Mouse (Mus musculus): Measurements from ENCODE around the gene Zdhhc14. TPM values are rescaled to one million over a fixed set of nuclear protein-coding genes. Genes with fewer than 3 reads are reported as not detected.

The Zdhhc14 gene
- total RNA-seq, 2 experiments from 2014 or later = 2.0 to 4.3 TPM

DNA sequence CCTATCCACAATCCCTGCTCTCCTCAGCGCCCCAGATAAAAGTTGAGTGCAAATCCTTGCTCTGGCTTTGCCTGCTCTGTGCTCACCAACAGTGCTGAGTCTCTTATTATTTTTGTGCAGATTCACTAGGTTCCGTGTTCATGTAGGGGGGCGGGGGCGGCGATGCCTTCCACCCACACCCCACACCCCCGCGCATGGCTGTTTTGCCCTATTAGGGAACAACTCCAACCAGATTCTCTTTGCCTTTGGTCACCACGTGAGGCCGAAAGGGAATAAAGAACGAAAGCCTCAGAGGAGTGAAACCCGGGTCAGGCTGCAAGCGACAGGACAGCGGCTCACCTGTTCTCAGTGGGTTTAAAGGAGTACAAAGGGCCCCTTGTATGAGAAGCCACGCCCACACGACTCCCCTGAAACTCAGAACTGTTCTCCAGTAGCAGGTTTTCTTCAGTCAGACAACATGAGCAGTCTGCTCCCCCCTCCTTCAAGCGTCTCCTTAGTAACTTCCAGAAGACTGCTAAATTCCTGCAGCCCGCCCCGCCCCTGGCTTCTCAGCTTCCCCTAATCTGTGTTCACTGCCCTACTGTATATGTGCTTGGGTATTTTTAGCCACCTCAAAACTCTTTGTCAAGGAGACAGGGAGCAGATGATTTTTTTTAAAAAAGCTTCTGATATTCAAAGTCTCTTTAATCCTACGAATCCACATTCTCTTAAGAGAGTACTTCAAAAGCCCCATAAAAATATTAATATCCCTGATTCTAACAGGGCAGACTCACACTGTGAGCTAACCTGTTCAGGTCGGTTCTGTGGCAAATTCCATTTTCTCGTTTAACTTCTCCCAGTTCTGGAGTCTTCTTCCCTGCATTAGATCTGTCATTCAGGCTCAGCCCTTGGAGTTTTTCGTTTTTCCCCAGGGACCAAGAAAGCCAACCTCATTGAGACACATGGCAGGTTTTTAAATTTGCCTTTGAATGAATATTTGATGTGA is 278.2 kb downstream of the Zdhhc14 start:
- Histone ChIP-seq H3K27ac (peak overlapping the region; percentile 51), H3K4me3 (peak overlapping the region; percentile 57)
- intact Hi-C loops (cut with DNase I) = no loop called here
- DNase-seq = peak; percentile 52
- TF ChIP-seq CTCF (IDR thresholded peaks at IDR 0.05) = no peak

DNA sequence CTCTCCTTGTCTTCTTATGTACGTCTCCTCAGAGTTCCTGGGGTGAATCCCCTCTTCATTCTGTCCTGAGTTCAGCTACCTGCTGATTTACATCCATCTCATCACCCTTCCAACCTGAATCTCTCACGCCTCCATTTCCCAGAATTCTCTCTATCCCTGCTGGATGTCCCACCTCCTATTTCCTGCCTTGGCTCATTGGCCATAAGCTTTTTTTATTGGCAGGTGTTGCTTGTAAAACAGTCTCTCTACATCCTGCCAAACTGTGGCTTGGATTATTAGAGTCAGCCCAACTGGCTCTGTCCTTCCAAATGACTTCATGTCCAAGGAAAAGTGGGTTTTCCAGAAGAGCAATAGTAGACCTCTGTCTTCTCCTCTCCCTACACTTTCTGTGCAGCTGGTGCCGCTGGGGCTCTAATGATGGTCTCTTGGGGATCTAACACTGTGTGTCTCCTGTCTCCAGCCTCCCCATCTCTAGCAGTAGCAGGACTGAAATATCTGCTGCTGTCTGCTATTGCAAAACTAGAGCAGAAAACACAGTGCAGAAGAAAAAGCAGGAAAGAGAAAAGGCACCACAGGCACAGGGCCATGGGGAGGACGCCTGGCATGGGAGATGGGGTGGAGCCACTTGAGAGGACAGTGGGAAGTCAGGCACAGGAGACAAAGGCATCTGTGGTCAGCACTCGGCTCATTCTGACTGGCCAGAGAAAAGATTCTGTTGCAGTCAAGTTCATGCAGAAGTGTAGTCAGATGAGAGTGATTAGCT is 288.0 kb downstream of the Zdhhc14 start:
- H3K4me3 ChIP-seq = no peak overlapping the region
- intact Hi-C loops (cut with DNase I) = no loop called here
- TF ChIP-seq CTCF (IDR thresholded peaks at IDR 0.05) = no peak
- H3K27ac ChIP-seq = peak overlapping the region; percentile 43
- peak; percentile 74 for DNase-seq

DNA sequence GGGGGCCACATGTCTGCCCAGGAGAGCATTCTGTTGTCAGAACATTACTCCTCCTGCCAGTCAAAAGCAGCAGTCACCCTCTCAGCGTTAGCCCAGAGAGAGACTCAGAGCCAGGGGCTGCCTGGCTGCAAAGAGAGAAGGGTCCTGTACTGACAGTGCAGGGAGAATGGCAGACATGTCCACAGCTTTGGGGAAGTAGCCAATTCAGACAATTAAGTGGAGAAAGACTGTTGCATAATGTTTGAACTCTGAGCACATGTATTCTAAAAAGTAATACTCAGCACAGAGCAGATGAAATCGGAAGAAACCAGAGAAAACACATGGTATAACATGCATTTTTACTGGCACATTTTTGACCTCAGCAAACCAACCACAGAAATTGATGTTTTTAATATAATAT is 292.9 kb downstream of the Zdhhc14 start:
- no peak for DNase-seq
- Histone ChIP-seq H3K4me3 (no peak overlapping the region), H3K27ac (no peak overlapping the region)
- intact Hi-C loops (cut with DNase I) = no loop called here
- TF ChIP-seq CTCF (IDR thresholded peaks at IDR 0.05) = no peak

DNA sequence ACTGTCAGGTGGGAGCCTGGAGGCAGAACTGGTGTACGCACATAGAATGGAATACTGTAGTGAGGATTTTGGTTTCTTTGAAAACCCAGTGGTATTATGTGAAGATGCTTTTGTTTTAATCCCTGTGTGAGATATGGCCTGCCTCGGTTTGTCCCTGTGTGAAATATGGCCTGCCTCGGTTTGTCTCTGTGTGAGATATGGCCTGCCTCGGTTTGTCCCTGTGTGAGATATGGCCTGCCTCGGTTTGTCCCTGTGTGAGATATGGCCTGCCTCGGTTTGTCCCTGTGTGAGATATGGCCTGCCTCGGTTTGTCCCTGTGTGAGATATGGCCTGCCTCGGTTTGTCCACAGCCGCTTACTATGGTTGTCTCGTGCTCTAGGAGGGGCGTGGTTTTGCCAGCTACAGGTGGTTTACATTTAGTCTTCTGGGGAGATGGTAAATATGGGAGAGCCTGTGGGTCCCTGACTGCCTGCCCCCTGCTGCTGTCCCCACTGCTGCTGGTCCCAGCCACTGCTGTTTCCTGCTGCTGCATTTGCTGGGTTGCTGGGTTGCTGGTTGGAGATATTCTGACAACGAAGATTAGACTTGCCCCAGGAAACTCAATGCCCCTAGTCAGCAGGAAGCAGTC is 299.9 kb downstream of the Zdhhc14 start:
- intact Hi-C loops (cut with DNase I) = no loop called here
- DNase-seq = no peak
- no peak overlapping the region for H3K4me3 ChIP-seq
- H3K27ac ChIP-seq = no peak overlapping the region
- no peak for TF ChIP-seq CTCF (IDR thresholded peaks at IDR 0.05)

DNA sequence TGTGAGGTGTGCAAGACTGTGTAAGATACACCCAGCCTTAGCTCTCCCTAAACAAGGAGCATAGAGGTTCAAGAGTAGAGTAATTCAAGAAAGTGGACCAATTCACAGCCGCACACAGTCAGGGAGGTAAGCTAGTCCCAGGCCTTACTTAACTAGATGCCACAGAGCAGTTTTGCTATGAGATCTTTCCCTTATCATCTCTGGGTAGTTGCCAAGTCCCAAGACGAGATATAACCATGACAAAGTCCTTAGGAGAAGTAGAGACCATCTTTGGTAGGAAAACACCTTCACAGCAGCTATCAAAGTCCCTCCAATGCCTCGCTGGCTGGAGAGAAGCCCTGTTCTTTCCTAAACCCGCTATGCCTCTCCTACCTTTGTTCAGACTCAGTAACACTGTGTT is 301.2 kb downstream of the Zdhhc14 start:
- TF ChIP-seq CTCF (IDR thresholded peaks at IDR 0.05) = no peak
- H3K27ac ChIP-seq = no peak overlapping the region
- DNase-seq = no peak
- H3K4me3 ChIP-seq = no peak overlapping the region
- intact Hi-C loops (cut with DNase I) = no loop called here

DNA sequence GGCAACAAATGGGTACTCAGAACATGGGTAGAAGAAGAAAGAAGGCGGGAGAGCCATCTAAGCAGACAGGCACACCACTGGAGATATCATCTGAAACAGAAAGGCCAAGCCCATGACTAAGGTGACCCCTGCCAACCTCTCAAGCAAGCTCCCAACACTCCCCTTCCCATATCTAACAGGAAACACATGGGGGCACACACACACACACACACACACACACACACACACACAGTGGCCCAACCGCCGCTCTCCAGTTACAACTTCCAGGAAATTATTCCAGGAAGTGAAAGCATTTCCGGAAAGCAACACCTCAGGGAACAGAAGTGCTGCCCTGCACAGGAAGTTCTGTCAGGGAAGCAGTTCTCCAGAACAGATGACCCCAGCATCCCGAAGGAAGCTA is 301.9 kb downstream of the Zdhhc14 start:
- Histone ChIP-seq H3K27ac (no peak overlapping the region), H3K4me3 (no peak overlapping the region)
- no peak for TF ChIP-seq CTCF (IDR thresholded peaks at IDR 0.05)
- no peak for DNase-seq
- intact Hi-C loops (cut with DNase I) = no loop called here

DNA sequence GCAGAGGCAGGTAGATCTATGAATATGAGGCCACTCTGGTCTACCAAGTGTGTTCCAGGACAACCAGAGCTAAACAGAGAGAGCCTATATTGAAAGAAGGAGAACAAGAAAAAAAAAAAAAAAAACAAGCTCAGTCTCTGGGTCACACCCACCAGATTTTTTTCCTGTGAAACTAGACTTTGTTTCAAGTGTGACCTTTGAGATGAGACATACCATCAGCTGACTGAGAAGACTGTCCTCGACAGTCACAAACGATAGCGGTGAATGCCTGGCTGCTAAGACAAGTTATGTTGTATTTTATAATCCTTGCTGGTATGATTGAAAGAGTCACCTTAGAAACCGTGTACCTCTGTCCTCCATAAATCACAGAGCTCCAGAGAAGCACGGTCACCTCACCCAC is 303.0 kb downstream of the Zdhhc14 start:
- TF ChIP-seq CTCF (IDR thresholded peaks at IDR 0.05) = no peak
- intact Hi-C loops (cut with DNase I) = no loop called here
- no peak for DNase-seq
- H3K27ac ChIP-seq = no peak overlapping the region
- no peak overlapping the region for H3K4me3 ChIP-seq

DNA sequence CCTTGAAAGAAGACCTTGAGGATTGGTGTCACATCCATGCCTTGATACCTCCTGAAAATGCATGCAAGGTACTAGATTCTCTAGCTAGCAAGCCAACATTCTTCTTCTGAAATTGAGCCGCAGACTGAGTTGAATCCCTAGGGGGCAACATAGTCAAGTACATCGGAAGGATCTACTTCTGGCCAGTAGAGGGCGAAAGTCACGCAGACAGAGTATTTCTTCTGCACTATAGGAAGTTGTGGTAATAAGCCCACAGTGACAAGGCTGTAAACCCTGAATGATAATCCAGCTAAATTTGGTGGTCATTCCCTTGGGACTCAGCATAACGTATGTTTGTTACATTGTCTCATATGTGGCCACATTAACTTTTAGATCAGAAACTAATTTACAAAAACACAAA is 303.5 kb downstream of the Zdhhc14 start:
- peak; percentile 71 for DNase-seq

DNA sequence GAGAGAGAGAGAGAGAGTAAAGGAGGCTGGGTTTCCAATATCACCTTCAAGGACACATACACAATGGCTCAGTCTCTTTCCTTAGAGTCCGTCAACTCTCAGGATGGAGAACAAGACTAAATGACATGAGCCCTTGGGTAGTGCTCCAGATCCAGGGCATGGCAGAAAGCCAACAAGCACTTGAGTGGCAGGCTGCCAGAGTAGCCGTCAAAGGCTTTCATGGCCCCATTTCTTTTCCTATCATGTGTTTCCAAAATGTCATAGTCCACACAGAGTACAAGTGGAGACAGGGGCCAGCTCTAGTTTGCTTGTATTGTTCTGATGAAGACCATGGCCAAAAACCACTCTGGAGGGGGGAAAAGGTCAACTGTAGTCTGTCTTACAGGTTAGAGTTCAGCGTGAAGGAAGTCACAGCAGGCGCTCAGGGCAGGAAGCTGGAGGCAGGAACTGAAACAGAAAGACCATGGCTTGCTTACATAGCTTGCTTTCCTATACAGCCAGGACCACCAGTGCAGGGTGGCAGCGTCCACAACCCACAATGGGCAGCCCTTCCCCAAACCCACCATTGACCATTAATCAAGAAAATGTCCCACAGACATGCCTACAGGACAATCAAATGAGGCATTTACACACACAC is 304.9 kb downstream of the Zdhhc14 start:
- no peak for DNase-seq
- H3K4me3 ChIP-seq = no peak overlapping the region
- H3K27ac ChIP-seq = no peak overlapping the region
- intact Hi-C loops (cut with DNase I) = loop anchor here (2.0 kb wide), 1 partner anchor 44 kb away; the partner anchor contains the start of gene Snx9
- no peak for TF ChIP-seq CTCF (IDR thresholded peaks at IDR 0.05)

More for the DNA sequence above, 303.5 kb downstream of the Zdhhc14 start:
- Histone ChIP-seq H3K4me3 (no peak overlapping the region), H3K27ac (no peak overlapping the region)
- peak; percentile 96 for TF ChIP-seq CTCF (IDR thresholded peaks at IDR 0.05)
- intact Hi-C loops (cut with DNase I) = loop anchor here (1.0 to 2.0 kb wide), 2 partner anchors 45 to 94 kb away; partner anchors contain the start of gene Snx9

DNA sequence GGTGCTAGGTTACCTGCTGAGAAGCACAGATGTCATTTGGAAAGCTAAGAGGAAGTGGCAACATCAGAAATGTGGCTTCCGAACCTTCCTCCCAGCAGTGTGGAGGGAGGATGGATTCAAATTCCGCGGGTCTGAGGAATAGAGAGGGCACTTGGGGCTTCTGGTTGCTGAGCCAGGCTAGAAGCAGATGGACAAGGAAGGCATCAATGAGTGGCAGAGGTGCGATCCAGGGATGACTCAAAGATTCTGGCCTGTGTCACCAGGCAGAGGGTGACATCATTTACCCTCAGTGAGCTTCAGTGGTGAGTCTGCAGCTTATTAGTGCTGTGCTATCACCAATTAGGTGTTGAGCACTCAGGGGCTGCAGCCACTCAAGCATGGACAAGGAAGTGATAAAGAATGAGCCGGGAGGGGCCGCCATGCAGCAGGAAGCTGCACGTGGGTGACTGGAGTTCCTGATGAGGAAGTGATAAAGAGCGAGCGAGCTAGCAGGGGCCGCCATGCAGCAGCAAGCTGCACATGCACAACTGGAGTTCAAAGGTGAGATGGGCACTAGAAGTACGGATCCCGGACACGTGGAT is 306.0 kb downstream of the Zdhhc14 start:
- intact Hi-C loops (cut with DNase I) = no loop called here
- no peak for TF ChIP-seq CTCF (IDR thresholded peaks at IDR 0.05)
- Histone ChIP-seq H3K27ac (no peak overlapping the region), H3K4me3 (no peak overlapping the region)
- DNase-seq = no peak

DNA sequence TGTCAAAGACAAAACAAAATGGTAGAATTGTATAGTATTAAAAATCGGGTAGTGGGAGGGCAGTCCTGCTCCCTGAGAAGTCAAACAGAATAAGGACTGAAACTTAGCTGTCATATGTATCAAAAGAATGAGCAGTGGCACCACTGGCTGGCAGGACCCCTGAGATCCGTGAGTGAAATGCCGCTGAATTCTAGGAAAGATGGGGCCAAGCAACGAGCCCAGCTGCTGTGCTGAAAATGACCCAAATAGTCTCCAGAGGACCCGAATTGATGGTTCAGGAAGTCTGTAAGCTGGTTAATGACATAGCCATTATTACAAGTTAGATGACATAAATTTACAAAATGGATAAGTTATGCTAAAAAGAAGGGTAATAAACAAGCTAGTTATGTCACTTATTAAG is 306.5 kb downstream of the Zdhhc14 start:
- Histone ChIP-seq H3K4me3 (no peak overlapping the region), H3K27ac (no peak overlapping the region)
- TF ChIP-seq CTCF (IDR thresholded peaks at IDR 0.05) = no peak
- intact Hi-C loops (cut with DNase I) = no loop called here
- DNase-seq = no peak

All from gastrocnemius, adult 2 months (tissue).